Mouse (Mus musculus): ENCODE measurements around the gene Armc5.

- no peak for TF ChIP-seq CTCF (IDR thresholded peaks at IDR 0.05; ENCODE audit: borderline replicate concordance, insufficient read depth, low read length)
- TF ChIP-seq POLR2A (IDR thresholded peaks at IDR 0.05; ENCODE audit: low read depth, low read length), result peak; percentile 50
Observed at GRCm38 (mm10) chr7:128247443-128247842, 10.3 kb downstream of the Armc5 start.
